Mouse (Mus musculus) heart, embryonic 14.5 days (tissue): ENCODE results near the gene Doc2a. TPM values are rescaled to one million over a fixed set of nuclear protein-coding genes. Genes with fewer than 3 reads are reported as not detected.

Source experiments
- ATAC-seq: fragments of 200-750 bp; cut with Nextera tagmentation; 2 replicates; pipeline ENCODE4 v1.8.0; 2017; ENCODE audit warnings: low read depth, moderate TSS enrichment; ENCODE audit not compliant: insufficient number of reproducible peaks, insufficient read depth, low FRiP score
- H3K27ac ChIP-seq, 2 experiments: fragments of 200-500 bp in 1 of 2; fragments of 300-500 bp in 1 of 2; sonication (generic) in 1 of 2; replicated peaks in 1 of 2; 2 replicates each; pipeline ENCODE4 v1.5.1; 2012 to 2014; ENCODE audit warnings: low read depth in 2 of 2, low read length in 2 of 2, control low read depth in 1 of 2, mild to moderate bottlenecking in 1 of 2, mixed read lengths in 1 of 2; ENCODE audit not compliant: control insufficient read depth in 1 of 2, insufficient read depth in 1 of 2
- H3K27me3 ChIP-seq: fragments of 300-500 bp; sonication (generic); 2 replicates; pipeline ENCODE4 v1.6.1; 2014; ENCODE audit warnings: mild to moderate bottlenecking, low read length, control low read depth; ENCODE audit not compliant: control insufficient read depth, insufficient read depth
- H3K36me3 ChIP-seq: fragments of 300-500 bp; sonication (generic); 2 replicates; pipeline ENCODE4 v1.6.1; 2014; ENCODE audit warnings: mild to moderate bottlenecking, control low read depth, low read length, mixed read lengths; ENCODE audit not compliant: control insufficient read depth, insufficient read depth
- H3K4me1 ChIP-seq, 2 experiments: fragments of 200-500 bp in 1 of 2; fragments of 300-500 bp in 1 of 2; sonication (generic) in 1 of 2; 2 replicates each; pipeline ENCODE4 v1.6.1; 2012 to 2014; ENCODE audit warnings: low read length in 2 of 2, control low read depth in 1 of 2, mixed read lengths in 1 of 2; ENCODE audit not compliant: control insufficient read depth in 2 of 2, insufficient read depth in 2 of 2
- H3K4me2 ChIP-seq: fragments of 300-500 bp; sonication (generic); 2 replicates; pipeline ENCODE4 v1.6.1; 2014; ENCODE audit warnings: mild to moderate bottlenecking, low read length
- H3K4me3 ChIP-seq, 2 experiments: fragments of 200-500 bp in 1 of 2; fragments of 300-500 bp in 1 of 2; sonication (generic) in 1 of 2; 2 replicates each; pipeline ENCODE4 v1.5.1; 2012 to 2014; ENCODE audit warnings: low read length in 2 of 2, mild to moderate bottlenecking in 2 of 2, control low read depth in 1 of 2, low read depth in 1 of 2, moderate library complexity in 1 of 2; ENCODE audit not compliant: control insufficient read depth in 1 of 2, insufficient read depth in 1 of 2
- H3K9ac ChIP-seq: fragments of 300-500 bp; sonication (generic); 2 replicates; pipeline ENCODE4 v1.6.1; 2014; ENCODE audit warnings: mild to moderate bottlenecking, low read length
- H3K9me3 ChIP-seq: fragments of 300-500 bp; sonication (generic); 2 replicates; pipeline ENCODE4 v1.6.1; 2016; ENCODE audit warnings: low read length, control low read depth; ENCODE audit not compliant: control insufficient read depth
- WGBS: fragments of 180-500 bp; shearing (Covaris S2); extraction: QIAGEN DNeasy Blood & Tissue Kit; methylation state at CpG from one replicate; pipeline ENCODE4 v1.1.7; 2014; 5-methylcytosine and 5-hydroxymethylcytosine counted together
- polyA plus RNA-seq: library from polyadenylated mRNA; unstranded; fragments of >200 nt; fragmentation: Nextera tagmentation; extraction: Ambion mirVana; gene quantifications from 2 replicates; pipeline ENCODE4 v1.2.1, GENCODE M21; 2014

Doc2a gene
- polyA plus RNA-seq, 1 experiment from 2014 or later, result 0.14 TPM

GRCm38 (mm10) chr7:126856741-126857420 lies 9.7 kb downstream of the Doc2a start:
- peaks cover 84% of the 10 kb centered on the region for H3K36me3 ChIP-seq

GRCm38 (mm10) chr7:126860987-126861386 lies 13.8 kb downstream of the Doc2a start:
- Histone ChIP-seq H3K9me3 (no peaks in the 10 kb centered on the region), H3K4me3 (peak overlapping the region; percentile 64 to 89), H3K4me2 (peak overlapping the region; percentile 77), H3K4me1 (peaks cover 11 to 20% of the 10 kb centered on the region in 2 experiments), H3K36me3 (peaks cover 68% of the 10 kb centered on the region), H3K27me3 (no peaks in the 10 kb centered on the region), H3K27ac (no peak overlapping the region), H3K9ac (peak overlapping the region; percentile 83)
- ATAC-seq, result no peak
- 68% methylated on average over 5 of the region's 5 CpGs for WGBS

More at GRCm38 (mm10) chr7:126856741-126857420, 9.7 kb downstream of the Doc2a start:
- Histone ChIP-seq H3K9me3 (no peaks in the 10 kb centered on the region), H3K27ac (no peak overlapping the region), H3K27me3 (no peaks in the 10 kb centered on the region), H3K9ac (no peak overlapping the region), H3K4me2 (no peak overlapping the region), H3K4me3 (no peak overlapping the region), H3K4me1 (peaks cover 3 to 7% of the 10 kb centered on the region in 2 experiments; a peak in 1 of 4 replicates)
- ATAC-seq, result no peak
- 76% methylated on average over 9 of the region's 9 CpGs for WGBS

DNA sequence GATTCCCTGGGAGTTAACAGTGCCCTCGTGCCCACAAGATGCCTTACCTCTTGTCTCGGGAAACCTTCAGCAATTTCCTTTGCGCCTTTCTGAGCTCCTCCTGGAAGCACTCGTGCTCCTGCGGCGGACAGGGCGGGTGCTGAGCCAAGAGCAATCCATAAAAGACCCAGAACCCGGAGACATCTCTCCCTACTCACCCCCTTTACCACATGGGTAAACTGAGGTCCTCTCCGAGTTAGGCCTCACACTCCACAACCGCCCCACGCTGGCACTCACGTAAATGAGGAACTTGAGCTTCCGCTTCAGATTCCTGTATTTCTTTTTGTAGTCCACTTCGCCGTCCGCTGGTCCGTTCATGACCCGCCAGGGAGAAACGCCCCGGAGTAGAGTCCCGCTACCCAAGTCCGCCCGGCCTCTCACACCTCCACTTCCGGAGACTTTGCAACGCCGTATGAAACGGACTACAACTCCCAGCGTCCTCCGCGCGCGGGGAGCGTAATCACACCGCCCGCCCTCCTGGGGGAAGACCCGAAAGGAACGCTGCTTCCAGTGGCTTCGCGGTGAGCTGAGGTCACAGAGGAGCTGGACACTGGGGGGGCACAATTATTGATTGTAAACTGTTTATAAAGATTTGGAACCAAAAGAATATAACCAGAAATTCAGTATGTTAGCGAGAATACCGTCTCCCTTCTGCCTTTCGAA lies 14.4 kb downstream of the Doc2a start, which contains the start of gene Hirip3:
TSS of gene Hirip3 (plus strand) at position 544 of the 702 bp plus-strand sequence.
- 2% methylated on average over 42 of the region's 42 CpGs for whole genome bisulfite sequencing
- H3K9me3 ChIP-seq, result no peaks in the 10 kb centered on the region
- ATAC-seq, result peak; percentile 91
- H3K4me2 ChIP-seq, result peak within 1 kb of the TSS; percentile 77
- H3K4me1 ChIP-seq, result peaks cover 11 to 20% of the 10 kb centered on the region in 2 experiments
- H3K27ac ChIP-seq, result peak within 1 kb of the TSS; percentile 74 to 82
- no peaks in the 10 kb centered on the region for H3K27me3 ChIP-seq
- H3K4me3 ChIP-seq, result peak within 1 kb of the TSS; percentile 64 to 89
- H3K9ac ChIP-seq, result peak within 1 kb of the TSS; percentile 83
- peaks cover 68% of the 10 kb centered on the region for H3K36me3 ChIP-seq

GRCm38 (mm10) chr7:126862147-126862784 lies 15.1 kb downstream of the Doc2a start, which contains the start of gene Ino80e:
Ino80e (minus strand) TSS chr7:126862377.
- H3K36me3 ChIP-seq, result peaks cover 68% of the 10 kb centered on the region
- H3K4me2 ChIP-seq, result peak within 1 kb of the TSS; percentile 77

GRCm38 (mm10) chr7:126863791-126864190 lies 16.6 kb downstream of the Doc2a start:
- peaks cover 11 to 20% of the 10 kb centered on the region in 2 experiments for H3K4me1 ChIP-seq
- no peak for ATAC-seq
- no peaks in the 10 kb centered on the region for H3K9me3 ChIP-seq
- H3K4me2 ChIP-seq, result peak overlapping the region; percentile 77
- no peak overlapping the region for H3K4me3 ChIP-seq
- H3K27ac ChIP-seq, result no peak overlapping the region
- H3K9ac ChIP-seq, result peak overlapping the region; percentile 83
- WGBS, result 72% methylated on average over 6 of the region's 6 CpGs
- H3K36me3 ChIP-seq, result peaks cover 69% of the 10 kb centered on the region
- H3K27me3 ChIP-seq, result no peaks in the 10 kb centered on the region

More at GRCm38 (mm10) chr7:126862147-126862784, 15.1 kb downstream of the Doc2a start, which contains the start of gene Ino80e:
- H3K9ac ChIP-seq, result peak within 1 kb of the TSS; percentile 83
- peak within 1 kb of the TSS; percentile 74 to 82 for H3K27ac ChIP-seq
- H3K4me1 ChIP-seq, result peaks cover 11 to 20% of the 10 kb centered on the region in 2 experiments
- no peaks in the 10 kb centered on the region for H3K27me3 ChIP-seq
- no peaks in the 10 kb centered on the region for H3K9me3 ChIP-seq
- peak; percentile 52 for ATAC-seq
- under 1% methylated on average over 41 of the region's 41 CpGs for WGBS
- peak within 1 kb of the TSS; percentile 64 to 89 for H3K4me3 ChIP-seq

GRCm38 (mm10) chr7:126867534-126867933 lies 20.3 kb downstream of the Doc2a start:
- 85% methylated on average over 2 of the region's 2 CpGs for WGBS
- no peak overlapping the region for H3K4me2 ChIP-seq
- no peaks in the 10 kb centered on the region for H3K27me3 ChIP-seq
- no peak overlapping the region for H3K9ac ChIP-seq
- no peak overlapping the region for H3K27ac ChIP-seq
- no peak for ATAC-seq
- H3K4me3 ChIP-seq, result no peak overlapping the region
- H3K4me1 ChIP-seq, result peaks cover 8 to 13% of the 10 kb centered on the region in 2 experiments
- peaks cover 90% of the 10 kb centered on the region for H3K36me3 ChIP-seq
- no peaks in the 10 kb centered on the region for H3K9me3 ChIP-seq

GRCm38 (mm10) chr7:126868003-126868402 lies 20.8 kb downstream of the Doc2a start:
- Histone ChIP-seq H3K9me3 (no peaks in the 10 kb centered on the region), H3K4me1 (peaks cover 5 to 9% of the 10 kb centered on the region in 2 experiments), H3K4me2 (no peak overlapping the region), H3K9ac (no peak overlapping the region), H3K4me3 (no peak overlapping the region), H3K36me3 (peaks cover 95% of the 10 kb centered on the region), H3K27ac (no peak overlapping the region), H3K27me3 (no peaks in the 10 kb centered on the region)
- WGBS, result 85% methylated on average over 12 of the region's 12 CpGs
- no peak for ATAC-seq
